Mouse (Mus musculus) heart, adult 2 months (tissue): ENCODE measurements around the gene Ryr3. TPM values are rescaled to one million over a fixed set of nuclear protein-coding genes. Genes with fewer than 3 reads are reported as not detected.

ENCODE experiments used
- DNase-seq, 2 experiments: peaks; one replicate each; pipeline ENCODE4 v3.0.0; 2021
- H3K27ac ChIP-seq: fragments of 200-600 bp; 2 replicates; pipeline ENCODE4 v1.8.1; 2022
- H3K27me3 ChIP-seq: fragments of 200-500 bp; 2 replicates; pipeline ENCODE4 v1.6.1; 2012; ENCODE audit warnings: mild to moderate bottlenecking, low read length, inconsistent platforms, mixed read lengths; ENCODE audit not compliant: control insufficient read depth, insufficient read depth
- H3K36me3 ChIP-seq: fragments of 200-500 bp; 2 replicates; pipeline ENCODE4 v1.6.1; 2012; ENCODE audit warnings: low read length, inconsistent platforms; ENCODE audit not compliant: control insufficient read depth, insufficient read depth
- H3K4me1 ChIP-seq: fragments of 200-500 bp; 2 replicates; pipeline ENCODE4 v1.6.1; 2011; ENCODE audit warnings: low read length; ENCODE audit not compliant: control insufficient read depth, insufficient read depth
- H3K4me3 ChIP-seq: fragments of 200-600 bp; 2 replicates; pipeline ENCODE4 v1.8.1; 2022
- H3K79me2 ChIP-seq: fragments of 200-500 bp; replicated peaks from 2 replicates; pipeline ENCODE4 v1.6.1; 2012; ENCODE audit warnings: mild to moderate bottlenecking, inconsistent platforms, low read length, moderate library complexity, mixed read lengths; ENCODE audit not compliant: control insufficient read depth, insufficient read depth
- H3K9ac ChIP-seq: fragments of 200-500 bp; 2 replicates; pipeline ENCODE4 v1.6.1; 2012; ENCODE audit warnings: low read depth, mild to moderate bottlenecking, control low read depth, inconsistent platforms, low read length, mixed read lengths
- CTCF ChIP-seq: fragments of 200-600 bp; IDR thresholded peaks from 2 replicates; pipeline ENCODE4 v1.8.1; 2022; ENCODE audit warnings: antibody characterized with exemption, mild to moderate bottlenecking, moderate library complexity
- EP300 ChIP-seq: fragments of 200-500 bp; IDR thresholded peaks from 2 replicates; pipeline ENCODE4 v1.6.1; 2011; ENCODE audit warnings: low read depth, low read length, control low read depth; ENCODE audit not compliant: insufficient read depth
- POLR2A ChIP-seq: fragments of 200-500 bp; IDR thresholded peaks from 2 replicates; pipeline ENCODE4 v1.6.1; 2011; ENCODE audit warnings: mild to moderate bottlenecking, low read depth, low read length, control low read depth; ENCODE audit not compliant: insufficient read depth
- WGBS: fragments of 180-500 bp; shearing (Covaris S2); methylation state at CpG from one replicate; pipeline ENCODE4 v1.1.7; 2018; 5-methylcytosine and 5-hydroxymethylcytosine counted together
- intact Hi-C: fragments of 180-260 bp; cut with DNase I; formaldehyde crosslinking; loops from one replicate; pipeline ENCODE4 v1.15.1; 2025
- polyA plus RNA-seq: library from polyadenylated mRNA; depleted of rRNA; stranded (reverse); fragments of >200 nt; gene quantifications from 2 replicates; pipeline ENCODE4 v1.2.3, GENCODE M21; 2012
- total RNA-seq, 2 experiments: library from RNA; stranded (reverse); gene quantifications; 2 replicates each; pipeline ENCODE4 v1.2.3; 2021

Ryr3 gene
- total and polyA plus RNA-seq, 3 experiments: 0.93 to 1.1 (median 1.00) TPM

DNA sequence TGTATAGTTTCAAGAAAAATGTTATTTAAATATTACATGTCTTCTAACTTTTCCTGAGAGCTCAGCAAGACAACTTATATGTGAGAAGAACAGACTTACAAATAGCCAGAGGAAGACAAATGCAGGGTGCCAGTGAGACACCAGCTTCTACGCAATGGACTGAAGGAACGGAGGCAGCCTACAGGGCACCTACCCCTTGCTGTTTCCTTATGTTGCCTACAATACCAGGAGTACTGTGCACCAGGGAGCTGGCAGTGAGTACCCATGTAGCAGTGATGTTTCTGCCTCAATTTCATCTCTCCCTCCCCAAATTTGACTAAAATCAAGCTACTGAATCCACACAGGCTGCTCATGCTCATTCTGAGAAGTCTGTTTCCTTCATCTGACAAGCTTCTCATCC is 100.1 kb downstream of the Ryr3 start:
- TF ChIP-seq EP300: no peak
- no peak for TF ChIP-seq CTCF
- TF ChIP-seq POLR2A: no peak
- H3K79me2 ChIP-seq: no peaks in the 10 kb centered on the region
- no peaks in the 10 kb centered on the region for H3K36me3 ChIP-seq
- DNase-seq: no peak
- no peaks in the 10 kb centered on the region for H3K4me1 ChIP-seq
- H3K4me3 ChIP-seq: no peak overlapping the region
- whole genome bisulfite sequencing: 96% methylated on average over 2 of the region's 2 CpGs
- H3K9ac ChIP-seq: no peak overlapping the region
- no peak overlapping the region for H3K27ac ChIP-seq
- intact Hi-C loops: no loop called here
- H3K27me3 ChIP-seq: no peaks in the 10 kb centered on the region

DNA sequence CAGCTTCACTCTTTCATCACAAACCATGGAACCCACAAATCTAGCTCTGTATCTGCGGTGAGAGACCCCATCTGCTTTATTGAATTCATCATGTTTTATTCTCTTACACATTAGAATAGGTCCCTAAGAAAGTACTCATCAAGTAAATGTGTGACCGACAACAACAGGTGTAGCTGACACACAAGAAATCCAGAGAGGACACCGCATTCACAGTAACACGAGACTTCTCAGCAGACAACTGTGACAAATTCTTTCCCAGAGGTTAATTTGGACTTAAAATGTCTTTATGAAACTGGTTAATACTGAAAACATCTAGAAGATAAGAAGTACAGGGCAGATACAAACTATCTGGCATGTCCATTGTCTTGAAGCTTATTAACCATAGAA is 101.0 kb downstream of the Ryr3 start:
- Histone ChIP-seq H3K9ac (no peak overlapping the region), H3K79me2 (no peaks in the 10 kb centered on the region), H3K27me3 (no peaks in the 10 kb centered on the region), H3K4me1 (no peaks in the 10 kb centered on the region), H3K4me3 (no peak overlapping the region), H3K36me3 (no peaks in the 10 kb centered on the region), H3K27ac (no peak overlapping the region)
- TF ChIP-seq POLR2A (no peak), EP300 (no peak)
- WGBS: 87% methylated on average over 4 of the region's 4 CpGs
- DNase-seq: no peak
- intact Hi-C loops: no loop called here

DNA sequence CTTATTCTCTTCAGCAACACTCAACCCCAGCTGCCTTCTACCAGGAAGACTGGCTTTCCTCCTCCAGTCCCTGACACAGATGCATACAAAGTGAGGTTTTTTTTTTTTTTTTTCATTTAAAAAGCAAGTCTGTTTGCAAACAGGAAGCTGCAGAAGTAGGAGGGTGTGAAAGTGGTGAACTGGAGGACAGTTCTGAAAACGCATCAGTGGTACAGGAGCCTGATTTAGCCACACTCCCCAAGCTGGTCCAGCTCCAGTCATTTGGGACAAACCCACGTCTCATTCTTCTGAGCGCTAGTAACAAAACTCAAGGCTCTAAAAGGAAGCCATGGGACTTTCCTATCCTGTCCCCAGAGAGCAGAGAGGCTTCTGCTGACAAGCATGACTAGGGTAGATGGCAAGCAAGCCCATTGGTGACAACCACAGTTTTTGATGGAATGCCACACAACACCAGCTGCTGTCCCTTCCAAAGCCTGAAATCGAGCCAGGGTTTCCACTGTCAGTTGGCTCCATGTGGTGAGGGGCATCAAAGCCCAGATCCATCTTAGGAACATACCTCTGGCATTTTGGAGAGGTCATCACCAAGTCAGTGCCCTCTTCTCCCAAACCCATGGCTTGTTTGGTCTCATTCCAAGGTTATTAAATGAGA is 101.5 kb downstream of the Ryr3 start:
- Histone ChIP-seq H3K27me3 (no peaks in the 10 kb centered on the region), H3K9ac (no peak overlapping the region), H3K4me1 (no peaks in the 10 kb centered on the region), H3K27ac (no peak overlapping the region), H3K4me3 (no peak overlapping the region), H3K79me2 (no peaks in the 10 kb centered on the region), H3K36me3 (no peaks in the 10 kb centered on the region)
- no peak for DNase-seq
- intact Hi-C loops: no loop called here
- no peak for TF ChIP-seq POLR2A
- no peak for TF ChIP-seq EP300
- no peak for TF ChIP-seq CTCF
- 69% methylated on average over 4 of the region's 4 CpGs for WGBS

DNA sequence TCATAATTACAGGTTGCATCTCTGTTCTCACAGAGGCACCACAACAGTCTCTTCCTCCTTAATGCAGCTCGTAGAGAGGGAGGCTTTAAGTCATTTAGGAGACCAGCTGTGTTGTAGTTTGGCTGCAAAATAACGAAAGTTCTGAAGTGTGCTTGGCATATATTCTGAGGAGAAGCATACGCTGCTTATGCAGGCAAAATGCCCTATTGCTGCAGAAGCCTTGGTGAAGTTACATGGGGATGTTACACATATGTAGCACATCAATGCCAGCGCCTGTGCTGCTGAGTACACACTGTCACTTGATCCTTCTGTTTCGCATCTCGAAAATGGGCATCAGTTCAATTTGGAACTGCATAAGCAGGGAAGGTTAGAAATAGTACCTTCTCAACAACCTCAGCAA is 112.3 kb downstream of the Ryr3 start:
- Histone ChIP-seq H3K9ac (no peak overlapping the region), H3K27me3 (no peaks in the 10 kb centered on the region), H3K4me3 (no peak overlapping the region), H3K27ac (no peak overlapping the region), H3K36me3 (no peaks in the 10 kb centered on the region), H3K4me1 (no peaks in the 10 kb centered on the region), H3K79me2 (no peaks in the 10 kb centered on the region)
- 73% methylated on average over 6 of the region's 6 CpGs for WGBS
- no peak for DNase-seq
- intact Hi-C loops: no loop called here
- TF ChIP-seq POLR2A (no peak), EP300 (no peak), CTCF (no peak)

DNA sequence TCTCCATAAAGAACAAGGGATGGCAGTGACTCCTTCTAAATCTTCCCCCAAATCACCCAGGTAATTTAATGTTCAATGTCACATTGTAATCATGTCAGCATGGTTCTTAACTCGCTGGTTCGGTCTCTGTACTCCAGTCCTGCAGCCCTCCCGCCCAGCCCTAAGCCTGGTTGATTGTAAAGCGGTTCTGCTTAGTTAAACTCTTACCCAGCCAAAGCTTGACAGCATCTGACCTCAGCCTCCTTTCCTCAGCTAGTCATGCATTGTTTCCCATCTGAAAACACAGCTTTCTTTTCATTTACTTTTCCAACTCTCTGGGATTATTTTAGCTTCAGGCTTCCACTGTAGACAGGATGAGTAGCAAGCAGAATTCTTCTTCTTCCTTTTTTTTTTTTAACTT is 121.7 kb downstream of the Ryr3 start:
- no peaks in the 10 kb centered on the region for H3K4me1 ChIP-seq
- no peak for TF ChIP-seq POLR2A
- TF ChIP-seq EP300: no peak
- no peak for TF ChIP-seq CTCF
- no peak overlapping the region for H3K27ac ChIP-seq
- intact Hi-C loops: no loop called here
- H3K4me3 ChIP-seq: no peak overlapping the region
- no peak for DNase-seq
- no peaks in the 10 kb centered on the region for H3K27me3 ChIP-seq
- no peaks in the 10 kb centered on the region for H3K79me2 ChIP-seq
- H3K9ac ChIP-seq: no peak overlapping the region
- no peaks in the 10 kb centered on the region for H3K36me3 ChIP-seq
- WGBS: 79% methylated on average over 4 of the region's 4 CpGs

DNA sequence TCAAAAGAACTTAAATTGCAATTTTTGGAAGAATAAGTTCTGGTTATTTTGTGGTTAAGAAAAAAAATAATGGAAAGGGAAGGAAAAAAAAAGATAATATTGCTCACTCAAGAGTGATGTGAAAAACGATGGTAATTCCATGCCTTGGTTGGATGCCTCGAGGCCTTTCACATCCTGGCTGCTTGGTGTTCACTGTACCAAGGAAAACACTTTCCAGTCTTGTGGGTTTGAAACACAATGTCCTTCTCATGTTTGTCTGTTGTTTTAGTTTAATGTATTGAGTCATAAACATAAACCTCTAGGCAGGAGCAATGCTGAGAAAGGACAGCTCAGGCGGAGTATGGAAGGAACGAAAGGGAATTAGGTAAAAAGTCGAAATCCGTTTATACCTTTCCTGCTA is 122.8 kb downstream of the Ryr3 start:
- H3K9ac ChIP-seq: no peak overlapping the region
- H3K36me3 ChIP-seq: no peaks in the 10 kb centered on the region
- no peaks in the 10 kb centered on the region for H3K4me1 ChIP-seq
- no peaks in the 10 kb centered on the region for H3K79me2 ChIP-seq
- intact Hi-C loops: no loop called here
- H3K27me3 ChIP-seq: no peaks in the 10 kb centered on the region
- DNase-seq: no peak
- no peak overlapping the region for H3K27ac ChIP-seq
- no peak for TF ChIP-seq CTCF
- TF ChIP-seq POLR2A: no peak
- TF ChIP-seq EP300: no peak
- WGBS: 86% methylated on average over 6 of the region's 6 CpGs
- H3K4me3 ChIP-seq: no peak overlapping the region
